Mouse (Mus musculus): ENCODE results near the gene Impg2.

The Impg2 gene

DNA sequence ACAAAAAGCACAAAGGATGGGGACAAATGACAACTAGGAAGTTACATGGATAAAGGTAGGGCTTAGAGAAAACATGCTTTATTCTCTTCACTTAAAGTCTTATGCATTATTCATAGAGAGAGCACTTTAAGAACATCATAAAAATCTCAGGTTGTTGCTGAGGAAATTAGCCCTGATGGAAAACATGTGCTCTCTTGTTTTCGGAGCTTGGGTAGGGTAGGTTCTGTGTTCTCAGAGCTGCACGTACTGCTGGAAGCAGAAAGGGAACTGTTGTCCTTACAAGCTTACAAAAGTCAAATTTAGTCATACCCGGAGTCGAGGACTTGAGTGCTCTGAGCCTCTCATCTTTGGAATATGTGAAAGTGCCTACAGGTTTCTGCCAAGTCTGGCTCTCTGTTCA is 98.9 kb downstream of the Impg2 start:
- DNase-seq (ENCODE audit: low spot score in 2 of 2), result no peak

DNA sequence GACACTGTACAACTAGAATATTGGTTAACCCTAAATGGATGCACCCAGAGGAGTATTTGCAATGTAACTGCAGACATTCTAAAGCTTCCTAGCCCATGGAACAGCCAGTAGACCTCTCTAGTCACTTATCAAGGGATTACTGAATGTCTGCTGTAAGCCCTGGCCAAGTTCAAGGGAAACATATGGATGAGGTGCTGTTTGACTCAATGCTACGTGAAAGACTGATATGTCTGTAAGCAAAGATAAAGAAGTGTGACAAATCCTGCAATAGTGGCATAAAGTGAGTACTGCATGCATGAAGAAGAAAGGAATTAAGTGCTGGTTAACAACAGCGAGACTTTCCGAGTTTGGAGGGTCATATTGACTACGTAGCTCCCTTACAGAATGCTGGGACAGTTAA is 100.1 kb downstream of the Impg2 start:
- DNase-seq (ENCODE audit: low spot score in 2 of 2), result no peak

DNA sequence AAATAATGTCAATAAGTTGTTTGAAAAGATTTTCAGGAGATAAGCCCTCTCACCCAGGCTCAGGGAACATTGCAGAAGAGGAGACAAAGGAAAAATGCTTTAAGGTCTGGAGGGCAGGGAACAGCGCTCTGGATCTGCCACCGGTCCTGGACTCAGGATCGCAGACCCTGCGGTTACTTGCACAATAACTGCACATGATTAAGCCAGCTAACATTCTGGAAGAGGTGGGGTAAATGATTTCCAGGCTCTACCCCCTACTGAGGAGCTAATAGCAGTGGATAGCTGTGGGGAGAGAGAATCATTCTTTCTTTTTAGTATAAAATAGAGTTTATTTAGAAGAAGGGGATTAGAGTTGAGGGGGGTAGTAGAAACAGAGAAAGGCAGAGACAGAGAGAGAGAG is 103.5 kb downstream of the Impg2 start:
- no peak for DNase-seq (ENCODE audit: low spot score in 2 of 2)

DNA sequence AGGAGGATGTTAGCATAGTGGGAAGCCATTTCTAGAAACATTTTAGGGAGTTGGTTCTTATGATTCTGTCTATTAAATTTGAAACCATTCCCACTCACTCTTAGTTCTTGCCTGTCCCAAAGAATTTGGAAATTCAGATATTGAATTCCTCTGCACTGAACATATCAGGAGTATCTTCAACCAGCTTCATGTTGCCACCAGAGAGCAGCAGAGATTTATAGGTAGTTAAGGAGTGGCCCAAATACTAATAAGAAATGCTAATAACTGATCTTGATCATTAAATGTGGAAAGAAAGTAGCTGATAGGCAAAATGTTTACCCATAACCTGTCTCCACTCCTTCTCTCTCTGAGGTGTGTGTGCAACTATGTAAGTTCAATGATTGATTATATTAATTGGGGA is 107.2 kb downstream of the Impg2 start:
- DNase-seq (ENCODE audit: low spot score in 2 of 2), result no peak
